Mouse (Mus musculus) splenic B cell, adult 2 months (primary cell): ENCODE measurements around the gene Pepd.

Source experiments
- DNase-seq: peaks from one replicate; pipeline ENCODE4 v3.0.0-alpha.2; 2011; ENCODE audit warnings: low read depth, low spot score
- H3K27me3 ChIP-seq: 2 replicates; pipeline ENCODE4 v1.6.1; 2012; ENCODE audit warnings: mild to moderate bottlenecking, low read length, moderate library complexity, mixed read lengths; ENCODE audit not compliant: control insufficient read depth, poor library complexity, insufficient read depth, severe bottlenecking
- H3K36me3 ChIP-seq: 2 replicates; pipeline ENCODE4 v1.6.1; 2012; ENCODE audit warnings: mild to moderate bottlenecking, low read length, moderate library complexity, mixed read lengths; ENCODE audit not compliant: control insufficient read depth, poor library complexity, insufficient read depth, severe bottlenecking

The Pepd gene

GRCm38 (mm10) chr7:34983702-34984475 is 71.7 kb downstream of the Pepd start:
- DNase-seq: no peak
- Histone ChIP-seq H3K27me3 (no peaks in the 10 kb centered on the region), H3K36me3 (no peaks in the 10 kb centered on the region)

DNA sequence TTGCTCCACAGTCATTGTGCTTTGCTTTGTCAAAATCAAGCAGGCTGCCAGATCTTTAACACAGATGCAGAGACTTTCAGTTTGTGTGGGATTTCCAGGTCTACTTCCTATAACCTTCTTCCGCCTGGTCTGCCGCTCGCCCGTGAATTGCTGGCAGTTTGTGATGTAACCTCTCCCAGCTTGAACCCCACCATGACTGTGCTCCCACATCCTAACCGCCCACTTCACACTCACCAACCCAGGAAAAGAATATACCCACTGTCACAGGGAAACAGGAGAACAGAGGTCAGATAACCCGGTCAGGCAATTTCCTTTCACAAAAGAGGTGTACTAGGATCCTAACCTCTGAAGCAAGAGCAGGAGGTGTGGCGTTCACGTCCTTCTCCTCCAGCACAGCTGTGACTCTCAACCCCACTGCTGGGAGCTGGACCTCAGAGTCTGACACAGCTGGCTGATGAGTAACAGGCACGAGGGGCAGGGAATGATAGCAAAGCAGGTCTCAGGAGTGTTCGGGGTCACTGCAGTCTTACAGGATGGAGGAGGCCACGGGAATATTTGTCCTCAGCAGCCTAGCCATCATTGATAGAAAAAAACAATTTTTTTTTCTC is 72.5 kb downstream of the Pepd start:
- DNase-seq: peak; percentile 3

DNA sequence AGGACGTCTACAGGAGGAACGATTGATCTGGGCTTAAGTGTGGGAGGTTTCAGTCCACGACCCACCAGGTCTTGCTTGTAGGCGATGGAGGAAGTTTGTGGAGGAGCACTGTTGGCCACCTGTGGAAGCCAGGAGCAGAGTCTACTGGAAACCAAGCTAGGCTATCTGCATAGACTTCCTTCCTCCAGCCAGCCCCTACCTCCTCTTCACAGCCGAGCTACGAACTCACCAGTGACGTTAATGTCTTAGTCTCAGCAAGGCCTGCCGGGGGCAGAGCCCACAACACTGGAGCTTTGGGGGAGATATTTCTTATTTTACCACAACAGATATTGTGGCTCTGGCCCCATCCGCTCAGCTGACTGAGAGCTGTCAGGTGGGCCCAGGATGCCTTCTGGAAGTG is 73.0 kb downstream of the Pepd start:
- DNase-seq: peak; percentile 25
- H3K27me3 ChIP-seq: no peaks in the 10 kb centered on the region

More for the DNA sequence above, 72.5 kb downstream of the Pepd start:
- Histone ChIP-seq H3K27me3 (no peaks in the 10 kb centered on the region), H3K36me3 (no peaks in the 10 kb centered on the region)

GRCm38 (mm10) chr7:34985646-34986045 is 73.5 kb downstream of the Pepd start:
- no peaks in the 10 kb centered on the region for H3K27me3 ChIP-seq
- DNase-seq: no peak
- no peaks in the 10 kb centered on the region for H3K36me3 ChIP-seq

More for the DNA sequence above, 73.0 kb downstream of the Pepd start:
- H3K36me3 ChIP-seq: no peaks in the 10 kb centered on the region

DNA sequence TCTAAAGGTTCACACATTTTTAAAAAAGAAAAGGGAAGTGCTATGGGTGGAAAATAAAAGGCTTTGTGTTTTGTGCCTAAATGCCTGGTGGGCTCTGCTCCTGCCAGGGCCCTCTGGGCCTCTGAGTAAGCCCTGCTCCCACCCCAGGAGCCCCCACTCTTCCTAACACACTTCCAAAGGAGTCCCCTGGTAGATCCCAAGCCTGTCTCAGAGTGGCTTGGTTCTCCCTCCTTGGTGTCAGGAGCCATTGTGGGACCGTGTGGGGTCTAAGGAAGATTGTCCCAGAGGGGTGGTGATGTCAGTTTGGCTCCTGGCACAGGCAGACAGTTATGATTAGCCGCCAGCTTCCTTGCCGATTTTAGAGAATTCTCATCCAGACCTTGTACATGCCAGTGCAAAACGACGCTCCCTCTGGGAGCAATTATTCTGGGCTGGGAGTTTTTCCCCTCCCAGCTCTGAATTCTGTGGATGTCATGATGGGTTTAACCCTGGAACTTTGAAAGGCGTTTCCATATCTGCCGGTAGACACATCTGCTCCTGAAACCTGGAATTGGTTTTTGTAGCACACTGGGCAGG is 74.5 kb downstream of the Pepd start:
- DNase-seq: no peak
- no peaks in the 10 kb centered on the region for H3K36me3 ChIP-seq
- H3K27me3 ChIP-seq: no peaks in the 10 kb centered on the region

DNA sequence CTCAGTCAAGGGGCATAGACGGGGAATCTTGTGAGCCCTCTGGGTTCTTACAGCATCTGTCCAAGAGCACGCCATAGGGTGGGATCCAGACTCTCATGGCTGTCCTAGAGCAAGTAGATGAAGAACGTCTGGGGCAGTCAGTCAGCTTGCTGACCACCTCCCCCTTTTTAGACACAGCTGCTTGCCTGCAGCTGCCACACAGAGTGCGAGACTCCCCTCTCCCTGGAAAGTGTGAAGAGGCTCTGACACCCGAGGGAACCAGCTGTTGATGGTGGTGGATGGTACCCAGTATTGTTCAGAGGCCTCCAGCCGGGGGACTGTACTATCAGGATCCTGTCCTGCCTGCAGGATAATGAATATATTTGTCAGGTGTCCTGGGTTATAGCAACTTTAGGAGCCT is 75.1 kb downstream of the Pepd start:
- no peaks in the 10 kb centered on the region for H3K36me3 ChIP-seq
- H3K27me3 ChIP-seq: no peaks in the 10 kb centered on the region
- DNase-seq: no peak

GRCm38 (mm10) chr7:34988488-34988887 is 76.3 kb downstream of the Pepd start:
- DNase-seq: no peak
- H3K36me3 ChIP-seq: no peaks in the 10 kb centered on the region
- no peaks in the 10 kb centered on the region for H3K27me3 ChIP-seq

GRCm38 (mm10) chr7:34991731-34992246 is 79.6 kb downstream of the Pepd start:
- no peak for DNase-seq
- H3K36me3 ChIP-seq: no peaks in the 10 kb centered on the region
- no peaks in the 10 kb centered on the region for H3K27me3 ChIP-seq

DNA sequence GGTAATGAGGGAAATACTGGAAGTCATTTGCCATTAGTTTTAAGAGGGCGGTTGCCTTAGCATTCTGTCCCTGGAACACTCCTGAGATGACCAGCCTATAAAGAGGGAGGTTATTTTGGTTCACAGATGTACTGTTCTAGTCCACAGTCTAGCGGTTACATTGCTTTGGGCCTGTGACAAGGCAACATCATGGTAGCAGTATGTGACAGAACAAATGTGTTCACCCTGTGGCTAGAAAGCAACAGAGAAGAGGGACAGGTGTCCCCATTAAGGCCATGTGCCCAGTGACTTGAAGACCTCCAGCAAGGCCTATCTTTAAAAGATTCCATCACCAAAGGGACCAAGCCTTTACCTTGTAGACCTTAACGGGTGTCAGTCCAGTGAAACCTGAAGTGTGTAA is 80.6 kb downstream of the Pepd start:
- DNase-seq: no peak
- H3K36me3 ChIP-seq: no peaks in the 10 kb centered on the region
- no peaks in the 10 kb centered on the region for H3K27me3 ChIP-seq

- no peaks in the 10 kb centered on the region for H3K36me3 ChIP-seq
- DNase-seq: no peak
- H3K27me3 ChIP-seq: no peaks in the 10 kb centered on the region
These were observed 83.9 kb downstream of the Pepd start for GRCm38 (mm10) chr7:34995872-34996662.

- no peaks in the 10 kb centered on the region for H3K27me3 ChIP-seq
- DNase-seq: peak; percentile 62
- H3K36me3 ChIP-seq: no peaks in the 10 kb centered on the region
These were observed 88.7 kb downstream of the Pepd start for GRCm38 (mm10) chr7:35000839-35001238.

DNA sequence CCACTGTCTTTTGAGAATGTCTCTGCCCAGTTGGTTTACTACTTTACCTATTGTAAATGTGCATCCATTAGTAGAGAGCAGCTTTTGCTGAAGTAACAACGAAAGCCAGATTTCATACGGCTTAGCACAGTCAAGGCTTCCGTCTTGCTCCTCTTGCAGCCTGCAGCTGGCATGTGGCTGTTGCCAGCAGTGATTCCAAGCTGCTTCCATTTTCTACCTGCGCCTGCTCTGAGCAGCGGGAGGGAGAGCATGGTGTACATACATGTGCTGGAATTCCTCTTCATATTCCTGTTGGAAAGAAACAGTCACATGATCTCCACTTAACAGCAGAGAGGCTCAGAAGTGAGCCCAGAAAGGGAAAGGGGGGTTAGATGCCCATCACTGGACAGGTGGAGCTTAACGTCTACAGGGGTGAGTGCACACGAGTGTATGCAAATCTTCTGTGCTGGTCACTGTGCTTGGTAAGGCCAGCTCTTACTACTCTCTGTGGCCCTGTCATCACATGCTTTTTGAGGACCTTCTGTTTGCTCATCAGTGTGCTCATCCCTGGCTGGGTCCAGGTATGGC is 91.1 kb downstream of the Pepd start:
- Histone ChIP-seq H3K27me3 (no peaks in the 10 kb centered on the region), H3K36me3 (no peaks in the 10 kb centered on the region)
- no peak for DNase-seq

DNA sequence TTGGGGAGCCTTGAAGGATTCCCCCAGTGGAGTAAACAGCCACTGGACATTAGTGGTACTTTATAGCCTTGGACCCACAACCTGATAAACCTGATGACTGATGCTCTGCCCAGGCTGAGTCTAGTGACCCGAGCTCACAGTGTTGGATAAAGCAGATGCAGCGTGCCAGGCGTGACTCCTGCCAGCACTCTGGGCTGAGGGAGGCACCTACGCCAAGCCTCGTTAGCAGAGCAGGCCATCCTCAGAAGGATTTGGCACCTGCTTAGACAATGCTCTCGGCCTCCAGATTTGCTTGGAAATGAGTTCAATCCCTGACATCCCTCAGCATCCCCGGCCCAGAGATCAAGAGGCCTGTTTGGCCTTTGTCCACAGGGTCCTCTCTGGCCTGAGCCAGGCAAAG is 94.5 kb downstream of the Pepd start:
- DNase-seq: no peak
- Histone ChIP-seq H3K27me3 (no peaks in the 10 kb centered on the region), H3K36me3 (no peaks in the 10 kb centered on the region)

GRCm38 (mm10) chr7:35013228-35013627 is 101.0 kb downstream of the Pepd start:
- no peaks in the 10 kb centered on the region for H3K36me3 ChIP-seq
- no peak for DNase-seq
- no peaks in the 10 kb centered on the region for H3K27me3 ChIP-seq
